Mouse (Mus musculus): ENCODE results near the gene Hoxb8. TPM values are rescaled to one million over a fixed set of nuclear protein-coding genes. Genes with fewer than 3 reads are reported as not detected.

The Hoxb8 gene
- total RNA-seq, 1 experiment, result 0.18 TPM

DNA sequence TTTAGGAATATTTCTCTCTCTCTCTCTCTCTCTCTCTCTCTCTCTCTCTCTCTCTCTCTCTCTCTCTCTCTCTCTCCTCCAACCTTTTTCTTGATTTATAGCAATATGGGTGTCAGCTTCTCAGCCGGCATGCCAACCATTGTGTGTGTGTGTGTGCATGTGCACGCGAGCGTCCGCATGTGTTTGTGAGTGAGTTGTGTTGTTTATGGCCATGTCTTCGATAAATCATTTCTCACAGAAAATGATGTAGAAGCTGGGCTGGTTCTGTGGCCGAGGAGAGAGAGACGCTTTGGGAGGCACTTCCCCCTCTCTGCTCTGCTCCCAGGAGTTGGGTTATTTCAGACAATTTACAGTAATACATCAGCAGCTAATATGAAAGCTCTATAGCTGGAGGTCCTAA lies 46.9 kb downstream of the Hoxb8 start:
- Histone ChIP-seq H3K4me3 (ENCODE audit: insufficient read depth in 1 of 2, low read depth in 1 of 2, low read length in 2 of 2, poor library complexity in 1 of 2, severe bottlenecking in 1 of 2) (no peak overlapping the region), H3K9me3 (ENCODE audit: control insufficient read depth, insufficient read depth, low read depth, low read length) (no peaks in the 10 kb centered on the region), H3K27ac (ENCODE audit: insufficient read depth, low read depth, low read length, poor library complexity, severe bottlenecking) (no peak overlapping the region), H3K9ac (ENCODE audit: insufficient read depth, low read depth, low read length, poor library complexity, severe bottlenecking) (no peak overlapping the region), H3K4me1 (ENCODE audit: control insufficient read depth in 2 of 2, insufficient read depth in 2 of 2, low read length in 2 of 2, poor library complexity in 1 of 2) (no peaks in the 10 kb centered on the region), H3K36me3 (ENCODE audit: control insufficient read depth, insufficient read depth, low read length, poor library complexity, severe bottlenecking) (no peaks in the 10 kb centered on the region)
- DNase-seq (ENCODE audit: low read depth, low spot score), result no peak
- in situ Hi-C loops (cut with MboI; ENCODE audit: low sequenced_read_pairs in 2 of 2, unreplicated experiment in 2 of 2), result loop anchor here in 1 of 2 experiments (5.0 kb wide), 1 partner anchor 46 kb away; the partner anchor contains the start of gene Hoxb8
- no peak for TF ChIP-seq ZNF384 (IDR thresholded peaks at IDR 0.05; ENCODE audit: low read depth, low read length)
- TF ChIP-seq ZC3H11A (IDR thresholded peaks at IDR 0.05; ENCODE audit: borderline replicate concordance, low read depth, low read length), result no peak
- no peak for TF ChIP-seq CHD2 (IDR thresholded peaks at IDR 0.05; ENCODE audit: low read depth, low read length)
- no peak for TF ChIP-seq HCFC1 (IDR thresholded peaks at IDR 0.05; ENCODE audit: borderline replicate concordance, insufficient read depth, low read length)
- TF ChIP-seq MAFK (IDR thresholded peaks at IDR 0.05; ENCODE audit: insufficient read depth, low read depth, low read length), result no peak

- Histone ChIP-seq H3K4me3 (ENCODE audit: insufficient read depth in 1 of 2, low read depth in 1 of 2, low read length in 2 of 2, poor library complexity in 1 of 2, severe bottlenecking in 1 of 2) (no peak overlapping the region), H3K9me3 (ENCODE audit: control insufficient read depth, insufficient read depth, low read depth, low read length) (no peaks in the 10 kb centered on the region), H3K4me1 (ENCODE audit: control insufficient read depth in 2 of 2, insufficient read depth in 2 of 2, low read length in 2 of 2, poor library complexity in 1 of 2) (no peaks in the 10 kb centered on the region), H3K9ac (ENCODE audit: insufficient read depth, low read depth, low read length, poor library complexity, severe bottlenecking) (no peak overlapping the region), H3K27ac (ENCODE audit: insufficient read depth, low read depth, low read length, poor library complexity, severe bottlenecking) (no peak overlapping the region), H3K36me3 (ENCODE audit: control insufficient read depth, insufficient read depth, low read length, poor library complexity, severe bottlenecking) (no peaks in the 10 kb centered on the region)
- in situ Hi-C loops (cut with MboI; ENCODE audit: low sequenced_read_pairs in 2 of 2, unreplicated experiment in 2 of 2), result loop anchor here (10.0 kb wide), 3 partner anchors 47 to 157 kb away; partner anchors contain the start of genes Hoxb13 (in 1 of the 2), Hoxb7 (in 1 of the 2) and Hoxb8 (in 1 of the 2)
- TF ChIP-seq HCFC1 (IDR thresholded peaks at IDR 0.05; ENCODE audit: borderline replicate concordance, insufficient read depth, low read length) (no peak), MAFK (IDR thresholded peaks at IDR 0.05; ENCODE audit: insufficient read depth, low read depth, low read length) (no peak), ZC3H11A (IDR thresholded peaks at IDR 0.05; ENCODE audit: borderline replicate concordance, low read depth, low read length) (no peak), CHD2 (IDR thresholded peaks at IDR 0.05; ENCODE audit: low read depth, low read length) (no peak), ZNF384 (IDR thresholded peaks at IDR 0.05; ENCODE audit: low read depth, low read length) (no peak)
- no peak for DNase-seq (ENCODE audit: low read depth, low spot score)
Measured at GRCm38 (mm10) chr11:96332105-96332504, 50.4 kb downstream of the Hoxb8 start.

DNA sequence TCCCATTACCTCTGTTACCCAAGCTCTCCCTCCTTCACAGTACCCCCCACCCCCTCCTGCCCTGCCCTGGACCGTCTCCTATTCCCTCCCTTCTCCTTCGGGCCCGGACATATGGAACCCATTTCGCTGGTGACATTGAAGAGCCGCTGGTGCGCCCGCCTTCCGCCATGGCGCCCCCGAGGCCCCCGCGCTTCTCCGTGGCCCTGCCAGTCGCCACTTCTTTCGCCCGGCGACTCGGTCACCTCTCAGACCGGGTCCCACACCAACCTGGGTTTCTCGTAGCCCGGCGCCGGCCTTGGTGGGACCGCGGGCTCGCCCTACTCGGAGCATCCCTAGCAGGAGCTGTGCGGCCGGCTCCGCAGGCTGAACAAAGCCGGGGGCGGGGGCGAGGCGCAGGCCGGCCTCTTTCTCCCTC lies 50.9 kb downstream of the Hoxb8 start:
- H3K4me1 ChIP-seq (ENCODE audit: control insufficient read depth in 2 of 2, insufficient read depth in 2 of 2, low read length in 2 of 2, poor library complexity in 1 of 2), result no peaks in the 10 kb centered on the region

GRCm38 (mm10) chr11:96333241-96334001 lies 51.7 kb downstream of the Hoxb8 start:
- TF ChIP-seq ZNF384 (IDR thresholded peaks at IDR 0.05; ENCODE audit: low read depth, low read length) (no peak), CHD2 (IDR thresholded peaks at IDR 0.05; ENCODE audit: low read depth, low read length) (no peak), MAFK (IDR thresholded peaks at IDR 0.05; ENCODE audit: insufficient read depth, low read depth, low read length) (no peak), ZC3H11A (IDR thresholded peaks at IDR 0.05; ENCODE audit: borderline replicate concordance, low read depth, low read length) (no peak), HCFC1 (IDR thresholded peaks at IDR 0.05; ENCODE audit: borderline replicate concordance, insufficient read depth, low read length) (no peak)
- no peaks in the 10 kb centered on the region for H3K9me3 ChIP-seq (ENCODE audit: control insufficient read depth, insufficient read depth, low read depth, low read length)
- no peak overlapping the region for H3K27ac ChIP-seq (ENCODE audit: insufficient read depth, low read depth, low read length, poor library complexity, severe bottlenecking)
- no peaks in the 10 kb centered on the region for H3K36me3 ChIP-seq (ENCODE audit: control insufficient read depth, insufficient read depth, low read length, poor library complexity, severe bottlenecking)
- no peaks in the 10 kb centered on the region for H3K4me1 ChIP-seq (ENCODE audit: control insufficient read depth in 2 of 2, insufficient read depth in 2 of 2, low read length in 2 of 2, poor library complexity in 1 of 2)
- no peak for DNase-seq (ENCODE audit: low read depth, low spot score)
- no peak overlapping the region for H3K9ac ChIP-seq (ENCODE audit: insufficient read depth, low read depth, low read length, poor library complexity, severe bottlenecking)
- in situ Hi-C loops (cut with MboI; ENCODE audit: low sequenced_read_pairs in 2 of 2, unreplicated experiment in 2 of 2), result loop anchor here (10.0 kb wide), 3 partner anchors 49 to 159 kb away; partner anchors contain the start of genes Hoxb13 (in 1 of the 2), Hoxb7 (in 1 of the 2) and Hoxb8 (in 1 of the 2)
- peak overlapping the region in 1 of 2 experiments; percentile 37; a peak in 1 of 4 replicates for H3K4me3 ChIP-seq (ENCODE audit: insufficient read depth in 1 of 2, low read depth in 1 of 2, low read length in 2 of 2, poor library complexity in 1 of 2, severe bottlenecking in 1 of 2)

More for the DNA sequence above, 50.9 kb downstream of the Hoxb8 start:
- in situ Hi-C loops (cut with MboI; ENCODE audit: low sequenced_read_pairs in 2 of 2, unreplicated experiment in 2 of 2), result loop anchor here (10.0 kb wide), 3 partner anchors 48 to 158 kb away; partner anchors contain the start of genes Hoxb13 (in 1 of the 2), Hoxb7 (in 1 of the 2) and Hoxb8 (in 1 of the 2)
- no peak overlapping the region for H3K27ac ChIP-seq (ENCODE audit: insufficient read depth, low read depth, low read length, poor library complexity, severe bottlenecking)
- no peak overlapping the region for H3K9ac ChIP-seq (ENCODE audit: insufficient read depth, low read depth, low read length, poor library complexity, severe bottlenecking)
- H3K36me3 ChIP-seq (ENCODE audit: control insufficient read depth, insufficient read depth, low read length, poor library complexity, severe bottlenecking), result no peaks in the 10 kb centered on the region
- TF ChIP-seq CHD2 (IDR thresholded peaks at IDR 0.05; ENCODE audit: low read depth, low read length), result no peak
- no peak for TF ChIP-seq ZC3H11A (IDR thresholded peaks at IDR 0.05; ENCODE audit: borderline replicate concordance, low read depth, low read length)
- no peak for TF ChIP-seq MAFK (IDR thresholded peaks at IDR 0.05; ENCODE audit: insufficient read depth, low read depth, low read length)
- no peak for TF ChIP-seq ZNF384 (IDR thresholded peaks at IDR 0.05; ENCODE audit: low read depth, low read length)
- no peak for TF ChIP-seq HCFC1 (IDR thresholded peaks at IDR 0.05; ENCODE audit: borderline replicate concordance, insufficient read depth, low read length)
- no peak for DNase-seq (ENCODE audit: low read depth, low spot score)
- H3K4me3 ChIP-seq (ENCODE audit: insufficient read depth in 1 of 2, low read depth in 1 of 2, low read length in 2 of 2, poor library complexity in 1 of 2, severe bottlenecking in 1 of 2), result peak overlapping the region; percentile 13 to 37; a peak in 2 of 4 replicates
- H3K9me3 ChIP-seq (ENCODE audit: control insufficient read depth, insufficient read depth, low read depth, low read length), result no peaks in the 10 kb centered on the region
